In genomic region chr5:8056141-8057017, GRCm38 (mm10) we compare ENCODE assay signal across 7 mouse cellular contexts. TPM values are rescaled to one million over a fixed set of nuclear protein-coding genes. Genes with fewer than 3 reads are reported as not detected.
DNase-seq lines count a peak whose midpoint lies in the region; ATAC-seq and TF ChIP-seq lines count a peak whose summit lies in the region.

No protein-coding gene starts in this region.

- peak overlapping the region; percentile 85 for H3K9ac ChIP-seq in intestine, embryonic 15.5 days
- H3K9ac ChIP-seq in midbrain, embryonic 12.5 days (replicated peaks): peak overlapping the region; percentile 82

- H3K4me2 ChIP-seq in intestine, embryonic 15.5 days (replicated peaks): peak overlapping the region; percentile 63
- peak overlapping the region; percentile 67 for H3K4me2 ChIP-seq in midbrain, embryonic 12.5 days (replicated peaks)

- peak; percentile 82 for DNase-seq in adrenal gland, adult 8-10 months
- DNase-seq in embryo, embryonic 11 days: peak; percentile 76
- peak; percentile 75 to 80 for DNase-seq in gastrocnemius, postnatal 36 days
- peak; percentile 80 for DNase-seq in limb, embryonic 10.5 days (ENCODE audit: low spot score)

- ATAC-seq in intestine, embryonic 15.5 days: peak; percentile 97
- ATAC-seq in midbrain, embryonic 12.5 days (ENCODE audit: low FRiP score, low read depth): peak; percentile 98

- no peaks in the 10 kb centered on the region for H3K27me3 ChIP-seq in intestine, embryonic 15.5 days (replicated peaks)
- H3K27me3 ChIP-seq in limb, embryonic 10.5 days (ENCODE audit: low read depth, poor library complexity, severe bottlenecking): no peaks in the 10 kb centered on the region
- H3K27me3 ChIP-seq in midbrain, embryonic 12.5 days: no peaks in the 10 kb centered on the region
- H3K27me3 ChIP-seq in small intestine, adult 2 months (ENCODE audit: control insufficient read depth, insufficient read depth, low read length): no peaks in the 10 kb centered on the region

- peak overlapping the region; percentile 77 for H3K4me3 ChIP-seq in intestine, embryonic 15.5 days (replicated peaks)
- H3K4me3 ChIP-seq in limb, embryonic 10.5 days: peak overlapping the region; percentile 75
- H3K4me3 ChIP-seq in midbrain, embryonic 12.5 days: peak overlapping the region; percentile 74
- H3K4me3 ChIP-seq in small intestine, adult 2 months (ENCODE audit: low read depth, low read length): peak overlapping the region; percentile 87

- 0 out of 2 replicates have a peak, but pooled peaks cover 5% of the 10 kb centered on the region for H3K4me1 ChIP-seq in intestine, embryonic 15.5 days (replicated peaks)
- H3K4me1 ChIP-seq in limb, embryonic 10.5 days: peaks cover 13% of the 10 kb centered on the region
- H3K4me1 ChIP-seq in midbrain, embryonic 12.5 days: peaks cover 13% of the 10 kb centered on the region
- peaks cover 18% of the 10 kb centered on the region; the same call in 1 of the 2 replicates for H3K4me1 ChIP-seq in small intestine, adult 2 months (ENCODE audit: control insufficient read depth, insufficient read depth, insufficient read length, low read length)

- intact Hi-C loops in gastrocnemius, postnatal 36 days (cut with DNase I): no loop called here

- under 1% methylated on average over 60 of the region's 60 CpGs for WGBS in intestine, embryonic 15.5 days
- under 1% methylated on average over 60 of the region's 60 CpGs for WGBS in limb, embryonic 10.5 days
- 1% methylated on average over 60 of the region's 60 CpGs for WGBS in midbrain, embryonic 12.5 days
- WGBS in small intestine, adult 2 months: under 1% methylated on average over 60 of the region's 60 CpGs

- peaks cover 5% of the 10 kb centered on the region for H3K36me3 ChIP-seq in intestine, embryonic 15.5 days
- H3K36me3 ChIP-seq in limb, embryonic 10.5 days: peaks cover 22% of the 10 kb centered on the region
- peaks cover 12% of the 10 kb centered on the region; the same call in 1 of the 2 replicates for H3K36me3 ChIP-seq in midbrain, embryonic 12.5 days
- peaks cover 21% of the 10 kb centered on the region for H3K36me3 ChIP-seq in small intestine, adult 2 months (ENCODE audit: control insufficient read depth, insufficient read depth, low read length)

- TF ChIP-seq POLR2A in small intestine, adult 2 months (IDR thresholded peaks at IDR 0.05; ENCODE audit: low read depth, low read length): peak; percentile 92

- H3K27ac ChIP-seq in intestine, embryonic 15.5 days: peak overlapping the region; percentile 89
- H3K27ac ChIP-seq in limb, embryonic 10.5 days: peak overlapping the region; percentile 98
- peak overlapping the region; percentile 35; the same call in 1 of the 2 replicates for H3K27ac ChIP-seq in midbrain, embryonic 12.5 days (replicated peaks)
- H3K27ac ChIP-seq in small intestine, adult 2 months (ENCODE audit: insufficient read depth, low read depth, low read length): peak overlapping the region; percentile 95

- no peaks in the 10 kb centered on the region for H3K9me3 ChIP-seq in intestine, embryonic 15.5 days
- H3K9me3 ChIP-seq in limb, embryonic 10.5 days (replicated peaks): no peaks in the 10 kb centered on the region
- H3K9me3 ChIP-seq in midbrain, embryonic 12.5 days: no peaks in the 10 kb centered on the region

- TF ChIP-seq CTCF in small intestine, adult 2 months (IDR thresholded peaks at IDR 0.05; ENCODE audit: extremely low read depth, insufficient read length, insufficient replicate concordance, low read depth, low read length): no peak

RNA-seq across cellular contexts. Expression of gene Sri, which starts 10.5 kb away (rescaled TPM):
- total RNA-seq in adrenal gland, adult 8-10 months (2022): 100 to 1,000 TPM in 3 of 4 experiments, 10 to 100 TPM in 1; 97.0 to 122 (median 111) TPM
- 10 to 100 TPM; 16.8 to 19.0 TPM for total RNA-seq in gastrocnemius, postnatal 36 days (2021)
- 280 and 297 TPM in 2 replicates for polyA plus RNA-seq in intestine, embryonic 15.5 days (2015; fragmentation: Nextera tagmentation; extraction: Ambion mirVana)
- 176 and 206 TPM in 2 replicates for polyA plus RNA-seq in limb, embryonic 10.5 days (2016; fragmentation: Nextera tagmentation; extraction: Ambion mirVana)
- polyA plus RNA-seq in midbrain, embryonic 12.5 days (2016; fragmentation: Nextera tagmentation; extraction: Ambion mirVana): 145 and 162 TPM in 2 replicates
- 163 and 217 TPM in 2 replicates for polyA plus RNA-seq in small intestine, adult 2 months (2012; rRNA removed)

Comparison
In these comparisons a context has a peak if more than half of its experiments do, and no peak if none do; other contexts are left out.
1. Peak in every context shown above with its lines: DNase-seq, ATAC-seq, H3K4me3 ChIP-seq and H3K27ac ChIP-seq.
2. H3K27ac ChIP-seq: peak in every context shown above with its lines; median percentile 98 in limb, embryonic 10.5 days; 95 in small intestine, adult 2 months; 89 in intestine, embryonic 15.5 days; 35 in midbrain, embryonic 12.5 days.